Mouse (Mus musculus) lung, postnatal 0 days (tissue): Measurements from ENCODE around the gene Myl12a. TPM values are rescaled to one million over a fixed set of nuclear protein-coding genes. Genes with fewer than 3 reads are reported as not detected.

Source experiments
- ATAC-seq: fragments of 200-750 bp; cut with Nextera tagmentation; 2 replicates; pipeline ENCODE4 v1.8.0; 2017; ENCODE audit warnings: moderate library complexity
- DNase-seq: peaks from one replicate; pipeline ENCODE4 v3.0.0-alpha.2; 2016; ENCODE audit warnings: low spot score
- H3K27ac ChIP-seq: fragments of 300-500 bp; sonication (generic); 2 replicates; pipeline ENCODE4 v1.5.1; 2014; ENCODE audit warnings: antibody characterized with exemption, mild to moderate bottlenecking, low read length, mixed read lengths
- H3K27me3 ChIP-seq: fragments of 300-500 bp; sonication (generic); replicated peaks from 2 replicates; pipeline ENCODE4 v1.6.1; 2014; ENCODE audit warnings: low read length, mixed read lengths; ENCODE audit not compliant: insufficient read depth
- H3K36me3 ChIP-seq: fragments of 300-500 bp; sonication (generic); 2 replicates; pipeline ENCODE4 v1.6.1; 2014; ENCODE audit warnings: low read length, mixed read lengths; ENCODE audit not compliant: insufficient read depth
- H3K4me1 ChIP-seq: fragments of 300-500 bp; sonication (generic); 2 replicates; pipeline ENCODE4 v1.6.1; 2014; ENCODE audit warnings: antibody characterized with exemption, low read depth, low read length, mixed read lengths; ENCODE audit not compliant: insufficient read depth
- H3K4me2 ChIP-seq: fragments of 300-500 bp; sonication (generic); replicated peaks from 2 replicates; pipeline ENCODE4 v1.6.1; 2014; ENCODE audit warnings: low read depth, mild to moderate bottlenecking, low read length, moderate library complexity, mixed read lengths
- H3K4me3 ChIP-seq: fragments of 300-500 bp; sonication (generic); 2 replicates; pipeline ENCODE4 v1.5.1; 2014; ENCODE audit warnings: low read depth, low read length
- H3K9ac ChIP-seq: fragments of 300-500 bp; sonication (generic); replicated peaks from 2 replicates; pipeline ENCODE4 v1.6.1; 2014; ENCODE audit warnings: low read depth, mild to moderate bottlenecking
- H3K9me3 ChIP-seq: fragments of 300-500 bp; sonication (generic); 2 replicates; pipeline ENCODE4 v1.6.1; 2016; ENCODE audit warnings: low read length, mixed read lengths
- CTCF ChIP-seq: IDR thresholded peaks from 2 replicates; pipeline ENCODE4 v1.5.1; 2016; ENCODE audit warnings: antibody characterized with exemption, mild to moderate bottlenecking
- EP300 ChIP-seq: IDR thresholded peaks from 2 replicates; pipeline ENCODE4 v1.6.1; 2016; ENCODE audit warnings: antibody characterized with exemption, mild to moderate bottlenecking, control low read depth
- WGBS: fragments of 180-500 bp; shearing (Covaris S2); extraction: QIAGEN DNeasy Blood & Tissue Kit; methylation state at CpG from one replicate; pipeline ENCODE4 v1.1.7; 2014; 5-methylcytosine and 5-hydroxymethylcytosine counted together
- polyA plus RNA-seq: library from polyadenylated mRNA; unstranded; fragments of >200 nt; fragmentation: Nextera tagmentation; extraction: Ambion mirVana; gene quantifications from 2 replicates; pipeline ENCODE4 v1.2.1, GENCODE M21; 2015

The Myl12a gene
- polyA plus RNA-seq, 1 experiment from 2014 or later: 1,283 TPM

DNA sequence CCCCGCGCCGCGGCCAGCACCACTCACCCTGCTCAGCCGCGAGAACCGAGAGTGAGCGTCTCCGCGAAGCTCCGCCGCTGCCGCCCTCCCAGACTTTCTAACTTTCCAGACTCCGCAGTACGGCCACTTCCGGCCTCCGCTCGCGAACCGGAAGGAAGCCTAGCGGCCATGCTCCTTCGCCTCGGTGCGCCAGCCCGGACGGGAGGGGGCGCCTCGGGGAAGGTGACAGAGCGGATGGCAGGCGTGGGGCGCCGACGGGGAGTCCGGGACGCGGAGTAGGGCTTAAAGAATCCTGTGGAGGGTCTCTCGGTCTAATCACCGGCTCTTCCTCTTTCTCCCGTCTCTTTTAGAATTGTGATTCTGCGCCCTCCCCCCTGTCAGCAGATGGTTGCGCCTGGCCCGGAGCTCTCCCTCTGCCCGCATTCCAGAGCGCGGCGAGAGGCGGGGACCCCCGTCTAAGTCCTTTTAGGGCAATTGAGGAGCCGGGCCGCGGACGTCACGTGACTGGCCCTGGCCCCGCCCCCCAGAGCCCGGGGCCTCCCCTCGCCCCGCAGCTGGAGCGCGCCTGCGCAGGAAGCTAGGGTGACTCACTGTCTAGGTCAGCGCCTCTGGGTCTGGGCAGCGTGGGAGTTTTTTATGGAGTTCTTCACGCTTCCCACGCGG lies 466 bp downstream of the Myl12a start, which contains the start of gene Myom1:
TSS of gene Myom1 (plus strand) at position 553 of the 663 bp plus-strand sequence.
- Histone ChIP-seq H3K27me3 (no peaks in the 10 kb centered on the region), H3K9ac (peak within 1 kb of the TSS; percentile 100), H3K9me3 (no peaks in the 10 kb centered on the region), H3K4me2 (peak within 1 kb of the TSS; percentile 57), H3K4me3 (peak within 1 kb of the TSS; percentile 93), H3K36me3 (no peaks in the 10 kb centered on the region), H3K27ac (peak within 1 kb of the TSS; percentile 100), H3K4me1 (peaks cover 11% of the 10 kb centered on the region; the same call in 1 of the 2 replicates)
- peak; percentile 92 for ATAC-seq
- under 1% methylated on average over 49 of the region's 65 CpGs for WGBS
- peak; percentile 76 for TF ChIP-seq CTCF
- peak; percentile 69 for TF ChIP-seq EP300
- DNase-seq: peak; percentile 99

DNA sequence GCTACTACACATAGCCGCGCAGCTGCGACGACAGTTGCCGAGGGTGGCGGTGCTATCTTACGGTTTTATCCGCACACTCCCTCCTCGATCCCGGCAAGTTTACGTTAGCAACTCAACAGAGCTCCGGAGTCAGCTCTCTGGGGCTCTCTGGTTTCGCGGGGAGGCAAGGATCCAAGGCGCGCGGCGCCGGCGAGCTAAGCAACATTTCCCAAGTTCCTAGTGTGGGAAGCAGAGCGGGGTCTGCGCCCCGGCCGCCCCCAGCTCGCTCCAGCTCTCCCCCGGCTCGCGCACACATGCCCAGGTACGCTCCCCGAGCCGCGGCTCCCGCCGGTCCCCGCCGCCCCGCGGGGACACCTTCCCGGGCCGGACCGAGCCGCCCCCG lies 988 bp downstream of the Myl12a start:
- under 1% methylated on average over 33 of the region's 43 CpGs for WGBS
- TF ChIP-seq CTCF: no peak
- no peak for TF ChIP-seq EP300
- Histone ChIP-seq H3K4me2 (peak overlapping the region; percentile 57), H3K36me3 (no peaks in the 10 kb centered on the region), H3K9ac (peak overlapping the region; percentile 100), H3K4me1 (peaks cover 13% of the 10 kb centered on the region; the same call in 1 of the 2 replicates), H3K9me3 (no peaks in the 10 kb centered on the region), H3K27ac (peak overlapping the region; percentile 100), H3K27me3 (no peaks in the 10 kb centered on the region), H3K4me3 (peak overlapping the region; percentile 93)
- peak; percentile 43; the same call in 1 of the 2 replicates for ATAC-seq
- peak; percentile 81 for DNase-seq

DNA sequence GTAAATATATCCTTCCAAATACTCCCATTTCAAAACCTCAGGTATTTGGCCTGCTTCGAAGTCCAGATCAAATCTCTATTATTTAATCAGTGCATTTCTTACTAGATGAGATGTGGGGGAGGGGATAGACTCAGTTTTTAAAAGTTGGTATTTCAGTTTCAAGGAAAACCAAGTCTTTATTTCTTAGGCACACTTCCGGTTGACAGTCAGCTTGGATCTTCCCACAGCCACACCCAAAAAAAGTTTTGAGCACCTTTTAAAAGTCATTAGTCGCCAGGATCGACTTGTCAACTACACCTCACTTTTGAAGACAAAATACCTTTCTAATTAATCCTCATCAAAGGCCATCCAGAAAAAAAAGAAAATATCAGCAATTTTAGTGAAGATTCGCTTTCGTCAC lies 1.6 kb downstream of the Myl12a start:
- no peaks in the 10 kb centered on the region for H3K9me3 ChIP-seq
- H3K27me3 ChIP-seq: no peaks in the 10 kb centered on the region
- DNase-seq: peak; percentile 68
- H3K27ac ChIP-seq: peak overlapping the region; percentile 100
- peak overlapping the region; percentile 93 for H3K4me3 ChIP-seq
- peaks cover 4% of the 10 kb centered on the region; the same call in 1 of the 2 replicates for H3K36me3 ChIP-seq
- H3K4me1 ChIP-seq: peaks cover 13% of the 10 kb centered on the region; the same call in 1 of the 2 replicates
- WGBS: 4% methylated on average over 6 of the region's 6 CpGs
- TF ChIP-seq EP300: no peak
- TF ChIP-seq CTCF: no peak
- H3K9ac ChIP-seq: peak overlapping the region; percentile 100
- H3K4me2 ChIP-seq: peak overlapping the region; percentile 57
- no peak for ATAC-seq

DNA sequence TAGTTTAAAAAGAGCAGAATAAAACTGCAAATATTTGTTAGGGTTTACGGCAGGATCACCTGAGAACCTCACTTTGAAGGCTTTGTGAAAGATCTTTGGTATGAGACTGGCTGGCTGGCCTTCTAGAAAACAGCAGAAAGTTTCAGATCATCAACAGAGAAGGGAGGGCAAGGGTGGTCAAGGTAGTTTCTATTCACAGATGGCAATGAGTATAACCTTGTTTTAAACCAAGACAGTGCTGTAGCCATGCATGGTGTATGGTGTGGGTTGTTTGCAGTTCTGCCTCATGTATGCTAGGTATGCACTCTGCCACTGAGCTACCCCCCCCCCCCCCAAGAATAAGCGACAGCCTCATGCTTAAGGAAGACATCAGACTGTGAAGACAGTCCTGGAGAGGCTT lies 2.4 kb downstream of the Myl12a start:
- 30% methylated on average over 2 of the region's 2 CpGs for WGBS
- DNase-seq (peak; percentile 24), ATAC-seq (no peak)
- H3K36me3 ChIP-seq: peaks cover 11% of the 10 kb centered on the region; the same call in 1 of the 2 replicates
- H3K4me3 ChIP-seq: peak overlapping the region; percentile 93
- peak overlapping the region; percentile 57 for H3K4me2 ChIP-seq
- no peaks in the 10 kb centered on the region for H3K27me3 ChIP-seq
- peak overlapping the region; percentile 51 for H3K27ac ChIP-seq
- peaks cover 13% of the 10 kb centered on the region; the same call in 1 of the 2 replicates for H3K4me1 ChIP-seq
- TF ChIP-seq CTCF: no peak
- H3K9me3 ChIP-seq: no peaks in the 10 kb centered on the region
- H3K9ac ChIP-seq: peak overlapping the region; percentile 30; the same call in 1 of the 2 replicates

DNA sequence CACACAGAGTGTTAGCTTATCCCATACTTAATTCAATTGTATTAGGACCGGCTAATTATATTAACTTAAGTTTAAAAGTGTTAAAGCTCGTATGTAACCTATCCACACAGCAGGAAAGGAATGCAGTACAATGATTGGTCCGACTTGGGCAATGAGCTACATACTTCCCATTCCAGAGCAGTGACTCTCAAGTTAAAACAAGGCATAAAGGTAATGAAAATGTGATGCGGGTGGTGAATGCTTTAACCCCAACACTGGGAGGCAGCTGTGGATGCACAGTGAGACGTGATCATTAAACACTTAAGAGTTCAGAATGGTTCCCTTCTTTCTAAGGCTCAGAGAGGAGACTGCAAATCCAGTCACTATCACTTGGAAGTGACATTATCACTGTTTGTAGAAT lies 3.5 kb downstream of the Myl12a start:
- WGBS: 30% methylated on average over 5 of the region's 5 CpGs
- no peak overlapping the region for H3K9ac ChIP-seq
- no peak for ATAC-seq
- no peak overlapping the region; the same call in 1 of the 2 replicates for H3K4me2 ChIP-seq
- no peak overlapping the region for H3K4me3 ChIP-seq
- H3K4me1 ChIP-seq: peaks cover 13% of the 10 kb centered on the region; the same call in 1 of the 2 replicates
- peak; percentile 89 for DNase-seq
- no peaks in the 10 kb centered on the region for H3K9me3 ChIP-seq
- TF ChIP-seq EP300 (peak; percentile 83), CTCF (no peak)
- H3K36me3 ChIP-seq: peaks cover 11% of the 10 kb centered on the region; the same call in 1 of the 2 replicates
- H3K27ac ChIP-seq: 0 out of 2 replicates have a peak overlapping the region, but pooled peaks have one; percentile 51
- no peaks in the 10 kb centered on the region for H3K27me3 ChIP-seq

DNA sequence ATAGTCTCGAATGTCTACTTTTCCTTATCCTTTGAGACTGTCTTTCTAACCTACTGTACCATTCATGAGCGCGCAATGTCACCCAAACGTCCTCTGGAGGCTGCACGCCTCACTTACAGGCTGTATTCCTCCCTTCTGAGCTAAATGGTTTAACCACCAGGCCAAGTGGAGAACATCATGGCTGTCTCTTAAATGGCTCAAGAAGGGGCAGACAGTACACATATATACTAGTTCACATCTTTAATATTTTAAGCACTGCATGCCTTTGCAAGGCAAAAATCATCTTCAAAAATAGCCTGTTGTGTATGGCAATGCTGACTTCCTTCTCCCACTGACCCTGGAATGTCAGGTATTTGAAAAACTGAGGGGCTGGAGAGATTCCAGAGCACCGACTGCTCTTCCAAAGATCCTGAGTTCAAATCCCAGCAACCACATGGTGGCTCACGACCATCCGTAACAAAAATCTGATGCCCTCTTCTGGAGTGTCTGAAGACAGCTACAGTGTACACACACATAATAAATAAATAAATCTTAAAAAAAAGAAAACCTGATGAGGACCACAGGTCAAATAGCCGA lies 4.2 kb downstream of the Myl12a start:
- H3K36me3 ChIP-seq: peaks cover 11% of the 10 kb centered on the region; the same call in 1 of the 2 replicates
- no peaks in the 10 kb centered on the region for H3K27me3 ChIP-seq
- DNase-seq (no peak), ATAC-seq (no peak)
- H3K4me1 ChIP-seq: peaks cover 14% of the 10 kb centered on the region; the same call in 1 of the 2 replicates
- no peak overlapping the region for H3K9ac ChIP-seq
- peak overlapping the region; percentile 39; the same call in 1 of the 2 replicates for H3K27ac ChIP-seq
- TF ChIP-seq EP300 (no peak), CTCF (no peak)
- no peaks in the 10 kb centered on the region for H3K9me3 ChIP-seq
- 61% methylated on average over 9 of the region's 9 CpGs for WGBS
- H3K4me2 ChIP-seq: peak overlapping the region; percentile 0; the same call in 1 of the 2 replicates
- H3K4me3 ChIP-seq: no peak overlapping the region
